Mouse (Mus musculus) heart, postnatal 0 days (tissue): Measurements from ENCODE around the gene Slc44a1. TPM values are rescaled to one million over a fixed set of nuclear protein-coding genes. Genes with fewer than 3 reads are reported as not detected.

ENCODE experiments used
- ATAC-seq: fragments of 200-750 bp; cut with Nextera tagmentation; 2 replicates; pipeline ENCODE4 v1.8.0; 2017; ENCODE audit warnings: low read depth, moderate number of reproducible peaks, moderate library complexity; ENCODE audit not compliant: insufficient read depth
- DNase-seq: peaks from one replicate; pipeline ENCODE4 v3.0.0-alpha.2; 2016; ENCODE audit warnings: low spot score
- H3K27ac ChIP-seq: fragments of 300-500 bp; sonication (generic); 2 replicates; pipeline ENCODE4 v1.5.1; 2014; ENCODE audit warnings: low read depth, mild to moderate bottlenecking
- H3K27me3 ChIP-seq: fragments of 300-500 bp; sonication (generic); 2 replicates; pipeline ENCODE4 v1.6.1; 2014; ENCODE audit warnings: low read length, mixed read lengths; ENCODE audit not compliant: control insufficient read depth, insufficient read depth
- H3K36me3 ChIP-seq: fragments of 300-500 bp; sonication (generic); replicated peaks from 2 replicates; pipeline ENCODE4 v1.6.1; 2014; ENCODE audit warnings: low read length, mixed read lengths; ENCODE audit not compliant: control insufficient read depth, insufficient read depth
- H3K4me1 ChIP-seq: fragments of 300-500 bp; sonication (generic); 2 replicates; pipeline ENCODE4 v1.6.1; 2014; ENCODE audit warnings: antibody characterized with exemption; ENCODE audit not compliant: control insufficient read depth, insufficient read depth
- H3K4me2 ChIP-seq: fragments of 300-500 bp; sonication (generic); 2 replicates; pipeline ENCODE4 v1.6.1; 2014; ENCODE audit warnings: low read depth, mild to moderate bottlenecking, low read length, moderate library complexity
- H3K4me3 ChIP-seq: fragments of 300-500 bp; sonication (generic); 2 replicates; pipeline ENCODE4 v1.5.1; 2014; ENCODE audit warnings: low read depth, low read length
- H3K9ac ChIP-seq: fragments of 300-500 bp; sonication (generic); replicated peaks from 2 replicates; pipeline ENCODE4 v1.6.1; 2014; ENCODE audit warnings: low read depth, low read length, mixed read lengths
- H3K9me3 ChIP-seq: fragments of 300-500 bp; sonication (generic); replicated peaks from 2 replicates; pipeline ENCODE4 v1.6.1; 2016; ENCODE audit warnings: low read length; ENCODE audit not compliant: control insufficient read depth
- CTCF ChIP-seq: IDR thresholded peaks from 2 replicates; pipeline ENCODE4 v1.5.1; 2016; ENCODE audit warnings: antibody characterized with exemption, control low read depth, low read depth
- EP300 ChIP-seq: IDR thresholded peaks from 2 replicates; pipeline ENCODE4 v1.6.1; 2016; ENCODE audit warnings: antibody characterized with exemption, low read depth
- WGBS: fragments of 180-500 bp; shearing (Covaris S2); extraction: QIAGEN DNeasy Blood & Tissue Kit; methylation state at CpG from one replicate; pipeline ENCODE4 v1.1.7; 2014; 5-methylcytosine and 5-hydroxymethylcytosine counted together
- polyA plus RNA-seq: library from polyadenylated mRNA; unstranded; fragments of >200 nt; fragmentation: Nextera tagmentation; extraction: Ambion mirVana; gene quantifications from 2 replicates; pipeline ENCODE4 v1.2.1, GENCODE M21; 2015
- total RNA-seq: library from RNA; depleted of rRNA; stranded (reverse); fragments of >200 nt; gene quantifications from 2 replicates; pipeline ENCODE4 v1.2.3, GENCODE M21; 2014; ENCODE audit warnings: low replicate concordance

The Slc44a1 gene
- total and polyA plus RNA-seq, 2 experiments from 2014 or later, result 15.4 to 37.1 TPM

GRCm38 (mm10) chr4:53399428-53399827 lies 40.8 kb upstream of the Slc44a1 start:
- H3K4me1 ChIP-seq, result no peaks in the 10 kb centered on the region
- no peak overlapping the region for H3K4me3 ChIP-seq
- no peak overlapping the region for H3K4me2 ChIP-seq
- TF ChIP-seq CTCF (no peak), EP300 (no peak)
- 53% methylated on average over 1 of the region's 1 CpGs for WGBS
- no peaks in the 10 kb centered on the region for H3K9me3 ChIP-seq
- no peaks in the 10 kb centered on the region for H3K27me3 ChIP-seq
- H3K36me3 ChIP-seq, result no peaks in the 10 kb centered on the region
- H3K27ac ChIP-seq, result no peak overlapping the region
- DNase-seq, result no peak
- no peak overlapping the region for H3K9ac ChIP-seq
- ATAC-seq, result no peak

GRCm38 (mm10) chr4:53403386-53403785 lies 36.8 kb upstream of the Slc44a1 start:
- Histone ChIP-seq H3K9ac (no peak overlapping the region), H3K4me3 (no peak overlapping the region), H3K36me3 (no peaks in the 10 kb centered on the region), H3K4me2 (no peak overlapping the region), H3K27me3 (no peaks in the 10 kb centered on the region), H3K4me1 (no peaks in the 10 kb centered on the region), H3K9me3 (no peaks in the 10 kb centered on the region), H3K27ac (no peak overlapping the region)
- WGBS, result 91% methylated on average over 12 of the region's 12 CpGs
- TF ChIP-seq EP300 (no peak), CTCF (no peak)
- DNase-seq (no peak), ATAC-seq (no peak)

GRCm38 (mm10) chr4:53404431-53404925 lies 35.7 kb upstream of the Slc44a1 start:
- ATAC-seq, result no peak
- WGBS, result 79% methylated on average over 6 of the region's 6 CpGs

GRCm38 (mm10) chr4:53406866-53407265 lies 33.3 kb upstream of the Slc44a1 start:
- no peak overlapping the region for H3K27ac ChIP-seq
- H3K9ac ChIP-seq, result no peak overlapping the region
- no peaks in the 10 kb centered on the region for H3K36me3 ChIP-seq
- H3K27me3 ChIP-seq, result no peaks in the 10 kb centered on the region
- no peak for DNase-seq
- H3K9me3 ChIP-seq, result no peaks in the 10 kb centered on the region
- H3K4me3 ChIP-seq, result no peak overlapping the region
- TF ChIP-seq EP300 (no peak), CTCF (no peak)
- H3K4me1 ChIP-seq, result 0 out of 2 replicates have a peak, but pooled peaks cover under 1% of the 10 kb centered on the region
- no peak for ATAC-seq
- no peak overlapping the region for H3K4me2 ChIP-seq

More at GRCm38 (mm10) chr4:53404431-53404925, 35.7 kb upstream of the Slc44a1 start:
- Histone ChIP-seq H3K4me2 (no peak overlapping the region), H3K4me1 (no peaks in the 10 kb centered on the region), H3K4me3 (no peak overlapping the region), H3K27me3 (no peaks in the 10 kb centered on the region), H3K36me3 (no peaks in the 10 kb centered on the region), H3K27ac (no peak overlapping the region), H3K9me3 (no peaks in the 10 kb centered on the region), H3K9ac (no peak overlapping the region)
- no peak for DNase-seq
- TF ChIP-seq CTCF, result no peak
- TF ChIP-seq EP300, result no peak

GRCm38 (mm10) chr4:53408821-53409220 lies 31.4 kb upstream of the Slc44a1 start:
- Histone ChIP-seq H3K36me3 (no peaks in the 10 kb centered on the region), H3K4me3 (no peak overlapping the region), H3K27ac (no peak overlapping the region), H3K9me3 (no peaks in the 10 kb centered on the region), H3K27me3 (no peaks in the 10 kb centered on the region), H3K4me2 (no peak overlapping the region), H3K4me1 (peaks cover 6% of the 10 kb centered on the region; the same call in 1 of the 2 replicates), H3K9ac (no peak overlapping the region)
- 75% methylated on average over 8 of the region's 8 CpGs for WGBS
- no peak for ATAC-seq
- DNase-seq, result no peak
- TF ChIP-seq CTCF, result no peak
- TF ChIP-seq EP300, result no peak

GRCm38 (mm10) chr4:53409526-53410085 lies 30.6 kb upstream of the Slc44a1 start:
- no peaks in the 10 kb centered on the region for H3K36me3 ChIP-seq
- TF ChIP-seq EP300 (no peak), CTCF (no peak)
- no peak overlapping the region for H3K27ac ChIP-seq
- H3K4me1 ChIP-seq, result peaks cover 6% of the 10 kb centered on the region; the same call in 1 of the 2 replicates
- DNase-seq, result no peak
- no peaks in the 10 kb centered on the region for H3K27me3 ChIP-seq
- no peak for ATAC-seq
- no peak overlapping the region for H3K4me3 ChIP-seq
- no peaks in the 10 kb centered on the region for H3K9me3 ChIP-seq
- H3K4me2 ChIP-seq, result no peak overlapping the region
- no peak overlapping the region for H3K9ac ChIP-seq
- WGBS, result 33% methylated on average over 5 of the region's 5 CpGs
